Mouse (Mus musculus): Measurements from ENCODE around the gene Zranb1.

Gene Zranb1

GRCm38 (mm10) chr7:133035901-133036300, 105.0 kb downstream of the Zranb1 start:
- no peak for DNase-seq (ENCODE audit: low read depth, low spot score)

All from retina, adult 2 months (tissue).